Mouse (Mus musculus) midbrain, embryonic 13.5 days (tissue): Measurements from ENCODE around the gene Pex11g. TPM values are rescaled to one million over a fixed set of nuclear protein-coding genes. Genes with fewer than 3 reads are reported as not detected.

Experiments used
- ATAC-seq: fragments of 200-750 bp; cut with Nextera tagmentation; 2 replicates; pipeline ENCODE4 v1.8.0; 2017; ENCODE audit warnings: mild to moderate bottlenecking, moderate TSS enrichment, moderate library complexity
- H3K27ac ChIP-seq: fragments of 300-500 bp; sonication (generic); 2 replicates; pipeline ENCODE4 v1.5.1; 2015; ENCODE audit warnings: inconsistent platforms, mild to moderate bottlenecking, moderate library complexity
- H3K27me3 ChIP-seq: fragments of 300-500 bp; sonication (generic); 2 replicates; pipeline ENCODE4 v1.6.1; 2015; ENCODE audit warnings: mild to moderate bottlenecking, inconsistent platforms
- H3K36me3 ChIP-seq: fragments of 300-500 bp; sonication (generic); 2 replicates; pipeline ENCODE4 v1.6.1; 2015; ENCODE audit warnings: mild to moderate bottlenecking, inconsistent platforms
- H3K4me1 ChIP-seq: fragments of 300-500 bp; sonication (generic); replicated peaks from 2 replicates; pipeline ENCODE4 v1.6.1; 2015; ENCODE audit warnings: inconsistent platforms
- H3K4me2 ChIP-seq: fragments of 300-500 bp; sonication (generic); replicated peaks from 2 replicates; pipeline ENCODE4 v1.6.1; 2015; ENCODE audit warnings: moderate library complexity, mild to moderate bottlenecking, inconsistent platforms
- H3K4me3 ChIP-seq: fragments of 300-500 bp; sonication (generic); replicated peaks from 2 replicates; pipeline ENCODE4 v1.5.1; 2015; ENCODE audit warnings: mild to moderate bottlenecking, inconsistent platforms
- H3K9ac ChIP-seq: fragments of 300-500 bp; sonication (generic); replicated peaks from 2 replicates; pipeline ENCODE4 v1.6.1; 2015; ENCODE audit warnings: mild to moderate bottlenecking, inconsistent platforms
- H3K9me3 ChIP-seq: fragments of 300-500 bp; sonication (generic); 2 replicates; pipeline ENCODE4 v1.6.1; 2016; ENCODE audit warnings: mild to moderate bottlenecking, inconsistent platforms
- WGBS: fragments of 180-500 bp; shearing (Covaris S2); methylation state at CpG from one replicate; pipeline ENCODE4 v1.1.7; 2015; 5-methylcytosine and 5-hydroxymethylcytosine counted together
- polyA plus RNA-seq: library from polyadenylated mRNA; unstranded; fragments of >200 nt; fragmentation: Nextera tagmentation; extraction: Ambion mirVana; gene quantifications from 2 replicates; pipeline ENCODE4 v1.2.1, GENCODE M21; 2015

Gene Pex11g
- 4.4 and 5.3 TPM in 2 replicates for polyA plus RNA-seq

- Histone ChIP-seq H3K9me3 (no peaks in the 10 kb centered on the region), H3K27me3 (no peaks in the 10 kb centered on the region), H3K36me3 (no peaks in the 10 kb centered on the region), H3K4me3 (peak within 1 kb of the TSS; percentile 43), H3K9ac (peak within 1 kb of the TSS; percentile 61), H3K27ac (peak within 1 kb of the TSS; percentile 84), H3K4me1 (peaks cover 13% of the 10 kb centered on the region), H3K4me2 (peak within 1 kb of the TSS; percentile 63)
- ATAC-seq = peak; percentile 94
- 8% methylated on average over 32 of the region's 32 CpGs for WGBS
Observed at GRCm38 (mm10) chr8:3467006-3467885, at the start of gene Pex11g. Gene Pex11g (minus strand): TSS chr8:3467680.

- H3K4me1 ChIP-seq = peaks cover 13% of the 10 kb centered on the region
- WGBS = 12% methylated on average over 16 of the region's 16 CpGs
- no peak for ATAC-seq
- H3K27ac ChIP-seq = no peak overlapping the region
- H3K4me2 ChIP-seq = peak overlapping the region; percentile 95
- H3K36me3 ChIP-seq = peaks cover 30% of the 10 kb centered on the region
- H3K9ac ChIP-seq = peak overlapping the region; percentile 68
- H3K9me3 ChIP-seq = no peaks in the 10 kb centered on the region
- H3K4me3 ChIP-seq = peak overlapping the region; percentile 60
- no peaks in the 10 kb centered on the region for H3K27me3 ChIP-seq
Observed at GRCm38 (mm10) chr8:3517117-3517495, 49.6 kb upstream of the Pex11g start.

GRCm38 (mm10) chr8:3516450-3517116 is 49.1 kb upstream of the Pex11g start:
- peaks cover 13% of the 10 kb centered on the region for H3K4me1 ChIP-seq
- H3K27ac ChIP-seq = peak overlapping the region; percentile 77
- H3K36me3 ChIP-seq = peaks cover 28% of the 10 kb centered on the region
- H3K9ac ChIP-seq = peak overlapping the region; percentile 68
- H3K27me3 ChIP-seq = no peaks in the 10 kb centered on the region
- WGBS = 2% methylated on average over 36 of the region's 36 CpGs
- ATAC-seq = peak; percentile 92
- peak overlapping the region; percentile 60 for H3K4me3 ChIP-seq
- no peaks in the 10 kb centered on the region for H3K9me3 ChIP-seq
- H3K4me2 ChIP-seq = peak overlapping the region; percentile 95

GRCm38 (mm10) chr8:3515771-3516417 is 48.4 kb upstream of the Pex11g start:
- Histone ChIP-seq H3K9me3 (no peaks in the 10 kb centered on the region), H3K27me3 (no peaks in the 10 kb centered on the region), H3K9ac (peak overlapping the region; percentile 68), H3K36me3 (peaks cover 30% of the 10 kb centered on the region), H3K4me2 (peak overlapping the region; percentile 95), H3K27ac (peak overlapping the region; percentile 77), H3K4me1 (peaks cover 13% of the 10 kb centered on the region), H3K4me3 (peak overlapping the region; percentile 60)
- peak; percentile 51 for ATAC-seq
- under 1% methylated on average over 25 of the region's 25 CpGs for WGBS

GRCm38 (mm10) chr8:3515260-3515671 is 47.8 kb upstream of the Pex11g start, which contains the start of gene Pnpla6:
Gene Pnpla6 (plus strand): TSS chr8:3515384.
- peak within 1 kb of the TSS; percentile 95 for H3K4me2 ChIP-seq
- WGBS = under 1% methylated on average over 25 of the region's 25 CpGs

GRCm38 (mm10) chr8:3514681-3515247 is 47.3 kb upstream of the Pex11g start:
- H3K4me3 ChIP-seq = peak overlapping the region; percentile 60
- H3K9ac ChIP-seq = peak overlapping the region; percentile 68
- no peak for ATAC-seq
- no peaks in the 10 kb centered on the region for H3K27me3 ChIP-seq
- WGBS = 33% methylated on average over 13 of the region's 13 CpGs
- H3K36me3 ChIP-seq = peaks cover 40% of the 10 kb centered on the region
- H3K4me1 ChIP-seq = peaks cover 13% of the 10 kb centered on the region
- H3K4me2 ChIP-seq = peak overlapping the region; percentile 95
- peak overlapping the region; percentile 77 for H3K27ac ChIP-seq
- no peaks in the 10 kb centered on the region for H3K9me3 ChIP-seq

More at GRCm38 (mm10) chr8:3515260-3515671, 47.8 kb upstream of the Pex11g start, which contains the start of gene Pnpla6:
- Histone ChIP-seq H3K27ac (peak within 1 kb of the TSS; percentile 77), H3K4me3 (peak within 1 kb of the TSS; percentile 60), H3K36me3 (peaks cover 36% of the 10 kb centered on the region), H3K9ac (peak within 1 kb of the TSS; percentile 68), H3K4me1 (peaks cover 13% of the 10 kb centered on the region), H3K27me3 (no peaks in the 10 kb centered on the region), H3K9me3 (no peaks in the 10 kb centered on the region)
- peak; percentile 76 for ATAC-seq

- Histone ChIP-seq H3K9ac (no peak overlapping the region), H3K27me3 (no peaks in the 10 kb centered on the region), H3K4me1 (no peaks in the 10 kb centered on the region), H3K4me3 (no peak overlapping the region), H3K9me3 (no peaks in the 10 kb centered on the region), H3K4me2 (no peak overlapping the region), H3K36me3 (peaks cover 72% of the 10 kb centered on the region), H3K27ac (no peak overlapping the region)
- 88% methylated on average over 6 of the region's 6 CpGs for WGBS
- no peak for ATAC-seq
Observed at GRCm38 (mm10) chr8:3507979-3508754, 40.7 kb upstream of the Pex11g start.

- WGBS = 83% methylated on average over 4 of the region's 4 CpGs
- Histone ChIP-seq H3K4me3 (no peak overlapping the region), H3K36me3 (peaks cover 23% of the 10 kb centered on the region), H3K27me3 (no peaks in the 10 kb centered on the region), H3K9me3 (no peaks in the 10 kb centered on the region), H3K4me1 (peaks cover 32% of the 10 kb centered on the region), H3K27ac (no peak overlapping the region), H3K9ac (0 out of 2 replicates have a peak overlapping the region, but pooled peaks have one; percentile 20), H3K4me2 (no peak overlapping the region)
- no peak for ATAC-seq
Observed at GRCm38 (mm10) chr8:3502217-3502616, 34.7 kb upstream of the Pex11g start.

GRCm38 (mm10) chr8:3500235-3501090 is 33.0 kb upstream of the Pex11g start, which contains the start of gene Mcoln1:
Gene Mcoln1 (plus strand): TSS chr8:3500457.
- Histone ChIP-seq H3K9ac (peak within 1 kb of the TSS; percentile 90), H3K9me3 (peaks cover 5% of the 10 kb centered on the region), H3K4me3 (peak within 1 kb of the TSS; percentile 77), H3K36me3 (peaks cover 23% of the 10 kb centered on the region), H3K27ac (peak within 1 kb of the TSS; percentile 88), H3K27me3 (no peaks in the 10 kb centered on the region), H3K4me2 (peak within 1 kb of the TSS; percentile 76), H3K4me1 (peaks cover 44% of the 10 kb centered on the region)
- peak; percentile 91 for ATAC-seq
- under 1% methylated on average over 69 of the region's 70 CpGs for WGBS

- Histone ChIP-seq H3K4me3 (peak overlapping the region; percentile 77), H3K9me3 (peaks cover 8% of the 10 kb centered on the region), H3K27ac (peak overlapping the region; percentile 88), H3K4me2 (peak overlapping the region; percentile 63), H3K27me3 (no peaks in the 10 kb centered on the region), H3K4me1 (peaks cover 49% of the 10 kb centered on the region), H3K36me3 (peaks cover 30% of the 10 kb centered on the region), H3K9ac (peak overlapping the region; percentile 77)
- peak; percentile 14; the same call in 1 of the 2 replicates for ATAC-seq
- WGBS = 10% methylated on average over 8 of the region's 8 CpGs
Observed at GRCm38 (mm10) chr8:3499751-3500150, 32.3 kb upstream of the Pex11g start.
